Mouse (Mus musculus) layer of hippocampus, adult 9-11 months (tissue): ENCODE data around the gene Snrpf.
"Not testable (repeated sequence)": the region's sequence is repeated elsewhere in the genome, so short reads cannot be mapped to it uniquely, and the experiment has no call there.

ENCODE experiments used
- DNase-seq: peaks from one replicate; pipeline ENCODE4 v3.0.0; 2022

Snrpf gene

DNA sequence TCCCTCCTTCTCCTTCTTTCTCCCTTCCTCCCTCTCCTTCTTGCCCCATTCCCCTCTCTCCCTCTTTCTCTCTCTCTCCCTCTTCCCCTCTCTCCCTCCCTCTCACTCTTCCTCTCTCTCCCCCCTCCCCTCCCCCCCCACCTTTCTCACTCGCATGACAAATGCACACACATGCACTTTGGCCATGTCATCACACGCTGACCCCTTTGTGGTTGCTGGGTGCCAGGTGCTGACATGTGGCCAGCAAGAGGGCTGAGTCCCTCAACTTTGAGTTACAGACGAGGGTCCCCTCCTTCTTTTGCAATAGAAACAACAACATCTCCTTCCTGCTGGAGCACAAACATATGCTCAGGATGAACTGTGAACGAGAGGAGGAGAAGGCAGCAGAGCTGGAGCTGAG lies 14.5 kb downstream of the Snrpf start:
- DNase-seq: no peak

DNA sequence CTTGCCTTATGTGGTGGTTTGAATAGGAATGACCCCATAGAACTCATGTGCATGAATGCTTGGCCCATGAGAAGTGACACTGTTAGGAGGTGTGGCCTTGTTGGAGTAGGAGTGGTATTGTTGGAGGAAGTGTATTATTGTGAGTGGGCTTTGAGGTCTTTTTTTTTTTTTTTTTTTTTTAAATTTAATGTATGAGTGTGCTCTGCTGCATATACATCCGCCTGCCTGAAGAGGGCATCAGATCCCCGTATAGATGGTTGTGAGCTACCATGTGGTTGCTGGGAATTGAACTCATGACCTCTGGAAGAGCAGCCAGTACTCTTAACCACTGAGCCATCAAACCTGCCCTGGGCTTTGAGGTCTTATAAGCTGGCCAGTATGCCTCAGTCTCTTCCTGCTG lies 17.3 kb downstream of the Snrpf start:
- DNase-seq: no peak

DNA sequence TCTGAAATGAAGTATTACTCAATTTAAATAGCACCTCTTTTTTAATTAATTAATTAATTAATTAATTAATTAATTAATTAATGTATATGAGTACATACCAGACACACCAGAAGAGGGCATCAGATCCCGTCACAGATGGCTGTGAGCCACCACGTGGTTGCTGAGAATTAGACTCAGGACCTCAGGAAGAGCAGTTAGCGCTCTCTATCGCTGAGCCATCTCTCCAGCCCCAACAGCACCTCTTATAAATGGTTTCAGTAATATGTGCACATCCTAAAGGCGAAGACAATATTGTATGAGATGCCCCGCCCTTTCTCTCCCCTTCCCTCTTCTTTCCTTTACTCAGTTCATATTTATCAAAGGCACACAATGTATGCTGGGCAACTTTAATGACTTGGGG lies 20.8 kb downstream of the Snrpf start:
- no peak for DNase-seq

DNA sequence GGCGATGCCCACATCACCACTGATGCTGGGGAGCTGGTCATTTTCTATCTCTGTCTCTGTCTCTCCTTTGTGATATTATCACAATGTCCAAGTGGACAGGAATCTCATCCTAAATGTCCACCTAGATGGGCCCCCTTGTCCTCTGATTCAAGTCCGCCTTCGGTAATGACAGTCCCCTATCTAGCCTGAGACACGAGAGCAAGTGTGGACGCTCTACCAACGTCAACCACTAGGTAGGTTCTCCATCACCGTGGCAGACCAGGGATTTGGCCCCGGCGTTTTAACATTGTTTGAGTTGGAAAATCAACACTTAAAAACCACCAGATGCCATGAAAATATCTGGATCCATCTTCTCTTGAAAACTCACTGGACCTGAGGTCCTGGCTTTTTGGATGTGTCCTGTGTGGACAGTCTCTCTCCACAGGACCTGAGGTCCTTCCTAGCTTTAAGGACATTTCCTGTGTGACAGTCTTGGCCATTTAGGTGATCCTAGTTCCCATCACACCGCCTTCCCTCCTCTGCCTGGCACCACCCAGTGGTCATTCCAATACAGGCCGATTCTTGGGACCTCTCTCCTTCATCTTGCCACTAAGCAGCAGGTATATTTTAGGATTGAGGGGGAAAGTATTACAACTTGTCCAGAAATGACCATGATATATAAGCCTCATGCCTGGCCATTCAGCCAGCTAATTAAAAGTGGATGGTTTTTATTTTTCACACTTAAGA lies 21.5 kb downstream of the Snrpf start:
- no peak for DNase-seq

DNA sequence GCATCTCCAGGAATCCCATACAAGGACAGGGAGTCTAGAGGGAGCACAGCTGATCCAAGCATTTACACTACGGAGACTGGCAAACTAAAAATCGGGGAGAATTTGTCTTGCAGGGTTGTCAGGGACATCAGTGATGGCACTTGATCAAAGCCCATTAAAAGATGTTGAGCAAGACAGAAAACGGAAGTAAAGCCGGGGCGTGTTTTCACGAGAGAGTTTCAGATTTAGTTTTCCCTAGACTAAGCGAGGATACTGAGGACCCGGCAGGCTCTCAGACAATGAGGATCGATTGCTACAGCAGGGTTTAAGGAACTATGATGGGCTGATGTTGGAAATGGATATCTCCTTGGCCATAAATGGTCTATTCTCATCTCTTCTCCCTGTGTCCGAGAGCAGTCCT lies 22.4 kb downstream of the Snrpf start:
- DNase-seq: no peak

DNA sequence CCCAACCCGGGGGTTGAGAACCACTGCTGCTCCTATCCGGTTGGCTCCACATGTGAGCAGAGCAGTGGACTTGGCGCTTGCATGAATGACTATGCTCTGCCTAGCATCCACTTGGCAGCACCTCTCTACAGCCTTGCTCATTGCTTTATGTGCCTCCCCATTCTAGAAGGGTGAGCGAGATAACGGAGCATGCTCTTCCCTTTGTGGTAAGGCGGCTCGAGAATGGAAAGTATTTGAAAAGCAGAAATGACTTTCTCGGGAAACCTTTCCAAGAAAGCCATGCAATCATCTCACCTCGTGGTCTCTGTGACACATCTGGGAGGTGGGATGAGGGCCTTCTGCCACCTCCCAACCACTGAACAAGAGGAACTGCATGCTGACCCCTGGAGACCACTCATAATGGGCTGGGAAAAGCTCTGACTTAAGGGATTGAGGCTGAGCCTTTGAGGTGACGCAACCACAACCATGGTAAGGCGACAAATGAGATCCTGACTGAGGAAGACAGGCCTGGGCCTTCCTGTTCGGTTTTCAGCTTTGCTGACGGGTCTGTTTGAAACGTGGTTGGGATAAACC lies 24.9 kb downstream of the Snrpf start:
- DNase-seq: no peak

DNA sequence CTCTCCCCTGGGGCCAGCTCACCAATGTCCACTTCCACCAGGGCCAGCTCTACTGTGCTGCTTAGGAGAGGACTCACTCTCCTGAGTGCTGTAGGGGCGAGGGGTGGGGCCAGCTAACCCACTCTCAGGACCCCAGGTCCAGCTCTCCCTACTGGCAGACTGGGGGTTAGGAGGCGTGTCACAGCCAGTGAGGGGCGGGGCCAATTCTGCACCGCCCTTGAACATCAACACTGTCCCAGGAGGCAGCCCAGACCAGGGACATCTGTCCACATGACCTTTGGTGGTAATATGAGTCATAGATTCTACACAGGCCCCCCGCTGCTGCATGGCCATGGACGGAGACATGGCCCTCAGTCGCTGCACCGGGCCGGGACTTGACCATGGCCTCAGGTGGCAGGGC lies 29.7 kb downstream of the Snrpf start:
- no peak for DNase-seq

DNA sequence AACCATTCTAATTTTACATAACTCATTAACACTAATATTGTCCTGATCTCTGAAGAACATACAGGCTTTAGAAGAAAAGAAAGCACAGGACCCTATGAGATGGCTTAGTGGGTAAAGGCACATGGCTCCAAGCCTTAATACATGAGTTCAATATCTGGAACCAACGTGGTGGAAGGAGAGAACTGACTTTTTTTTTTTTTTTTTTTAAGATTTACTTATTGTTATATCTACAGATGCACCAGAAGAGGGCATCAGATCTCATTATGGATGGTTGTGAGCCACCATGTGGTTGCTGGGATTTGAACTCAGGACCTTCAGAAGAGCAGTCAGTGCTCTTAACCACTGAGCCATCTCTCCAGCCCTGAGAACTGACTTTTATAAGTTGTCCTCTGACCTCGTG lies 31.5 kb downstream of the Snrpf start:
- DNase-seq: not testable (repeated sequence)

DNA sequence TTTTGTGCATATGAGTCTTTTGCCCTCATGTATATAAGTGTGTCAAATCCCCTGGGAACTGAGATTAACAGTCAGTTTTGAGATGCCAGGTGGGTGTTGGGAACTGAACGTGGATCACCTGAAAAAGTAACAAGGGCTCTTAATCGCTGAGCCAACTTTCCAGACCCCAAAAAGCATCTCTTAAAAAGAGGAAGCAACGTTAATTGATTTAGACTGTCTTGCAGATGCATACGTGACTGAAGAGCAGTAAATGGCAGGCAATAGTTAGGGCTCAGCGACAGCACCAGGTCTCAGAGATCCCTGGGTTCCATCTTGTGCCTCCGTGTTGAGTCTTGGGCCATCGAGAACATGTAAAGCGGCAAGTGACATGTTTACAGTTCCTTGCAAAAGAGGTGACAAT lies 36.9 kb downstream of the Snrpf start:
- no peak for DNase-seq

DNA sequence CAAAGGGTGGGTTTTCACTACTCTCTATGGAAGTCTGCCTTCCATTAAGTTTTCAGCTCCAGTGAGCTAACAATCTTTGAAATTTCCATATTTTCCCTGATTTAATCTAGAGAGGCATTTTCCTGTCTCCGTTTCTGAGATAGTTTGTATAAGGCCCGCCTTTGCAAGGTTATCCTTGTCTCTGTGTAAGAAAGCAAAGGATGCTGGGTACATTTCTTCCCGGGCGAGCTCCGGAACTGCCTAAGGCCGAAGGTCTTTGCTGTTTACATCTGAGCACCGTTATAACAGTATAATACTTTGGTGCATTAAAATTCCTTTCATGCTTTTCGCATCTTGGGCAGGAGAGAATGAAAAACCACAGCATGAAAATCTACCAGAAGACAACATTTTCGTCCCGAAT lies 39.7 kb downstream of the Snrpf start:
- no peak for DNase-seq

DNA sequence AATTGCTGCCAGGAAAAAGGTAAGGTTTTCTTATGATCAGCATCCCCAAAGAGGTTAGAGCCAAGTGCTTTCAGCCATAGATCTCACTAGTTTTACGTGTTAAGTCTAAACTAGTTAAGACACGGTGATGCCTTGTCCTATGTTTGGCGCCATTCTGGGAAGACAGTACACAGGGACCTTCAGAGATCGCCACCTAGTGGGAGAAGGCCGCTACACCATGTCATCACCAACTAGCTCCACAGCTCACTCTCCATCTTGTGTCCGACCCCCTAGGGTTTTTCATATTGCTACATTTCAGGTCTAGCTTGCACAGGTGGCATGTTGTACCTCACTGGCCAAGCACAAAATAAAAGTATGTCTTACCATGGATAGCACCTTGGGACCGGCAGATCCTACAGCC lies 40.5 kb downstream of the Snrpf start:
- DNase-seq: peak; percentile 48

DNA sequence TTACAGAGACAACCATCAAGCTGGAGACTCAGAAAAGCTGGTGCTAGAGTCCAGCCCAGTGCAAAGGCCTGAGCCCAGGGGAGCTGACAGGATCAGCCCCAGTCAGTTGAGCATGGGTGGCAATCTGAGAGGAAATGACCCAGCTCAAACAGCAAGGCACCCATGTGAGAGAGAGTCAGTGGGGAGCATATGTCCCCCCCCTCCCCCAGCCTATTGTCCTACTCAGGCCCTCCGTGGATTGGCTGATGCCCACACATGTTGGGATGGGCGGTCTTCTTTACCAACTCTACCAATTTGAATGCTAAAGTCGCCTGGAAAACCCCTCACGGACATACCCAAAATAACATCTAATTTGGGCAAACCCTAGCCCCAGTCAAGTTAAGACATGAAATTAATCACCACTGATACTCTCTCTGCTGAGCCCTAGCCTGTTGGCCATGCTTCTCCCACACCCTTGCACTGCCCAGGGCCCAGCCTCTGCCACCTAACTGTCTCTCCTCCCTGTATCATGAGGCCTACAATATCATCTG lies 41.7 kb downstream of the Snrpf start:
- no peak for DNase-seq

DNA sequence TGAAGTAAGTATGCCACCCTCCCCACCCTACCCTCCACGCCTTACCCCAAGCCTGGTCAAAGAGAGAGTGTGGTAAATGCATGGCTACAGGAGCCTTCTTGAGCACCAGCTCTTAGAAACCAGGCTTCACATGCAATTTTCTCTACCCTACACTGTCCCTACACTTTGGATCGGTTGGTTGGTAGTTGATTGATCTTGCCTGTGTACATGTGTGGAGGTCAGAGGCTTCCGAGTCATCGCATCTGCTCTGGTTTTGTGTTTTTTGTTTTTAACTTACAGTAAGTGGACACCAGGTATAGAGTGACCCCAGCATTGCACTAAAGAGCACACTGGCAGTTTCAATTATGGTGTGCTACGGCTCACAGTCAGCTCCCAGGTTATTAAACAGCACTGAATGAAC lies 45.3 kb downstream of the Snrpf start:
- DNase-seq: no peak

DNA sequence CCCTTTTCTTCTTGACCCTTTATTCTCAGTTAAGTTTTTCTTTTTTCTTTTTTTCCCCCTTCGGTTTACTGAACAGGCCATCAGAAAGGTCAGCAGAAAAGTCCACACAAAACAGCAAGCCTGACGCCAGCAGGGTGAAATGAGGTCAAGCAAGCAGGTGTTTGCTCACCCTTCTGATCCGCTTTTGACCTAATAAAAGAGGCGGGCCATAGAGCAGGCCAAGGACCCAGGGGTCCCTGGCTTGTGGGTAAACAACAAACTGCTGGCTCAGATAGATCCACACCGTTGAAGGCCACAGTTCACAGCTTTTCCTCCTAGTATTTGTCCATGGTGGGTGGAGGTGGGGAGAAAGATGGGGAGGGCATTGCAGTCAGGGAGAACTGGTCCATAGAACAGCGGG lies 46.3 kb downstream of the Snrpf start:
- no peak for DNase-seq

DNA sequence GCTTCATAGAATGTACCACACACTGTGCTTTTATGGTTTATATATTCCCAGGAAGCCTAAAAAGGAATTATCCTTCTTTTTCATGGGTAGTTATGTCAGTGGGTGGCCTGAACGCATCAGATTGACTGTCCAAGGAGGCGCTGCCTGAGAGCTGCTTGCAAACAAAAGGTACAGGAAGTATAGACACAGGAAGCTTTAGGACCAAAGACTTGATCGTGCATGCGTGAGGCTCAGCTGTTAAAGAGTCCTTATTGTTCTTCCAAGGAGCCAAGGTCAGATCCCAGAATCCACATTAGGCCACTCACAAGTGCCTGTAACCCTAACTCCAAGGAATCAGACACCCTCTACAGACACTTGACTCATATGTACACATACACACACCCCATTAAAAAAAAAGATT lies 47.1 kb downstream of the Snrpf start:
- DNase-seq: no peak

DNA sequence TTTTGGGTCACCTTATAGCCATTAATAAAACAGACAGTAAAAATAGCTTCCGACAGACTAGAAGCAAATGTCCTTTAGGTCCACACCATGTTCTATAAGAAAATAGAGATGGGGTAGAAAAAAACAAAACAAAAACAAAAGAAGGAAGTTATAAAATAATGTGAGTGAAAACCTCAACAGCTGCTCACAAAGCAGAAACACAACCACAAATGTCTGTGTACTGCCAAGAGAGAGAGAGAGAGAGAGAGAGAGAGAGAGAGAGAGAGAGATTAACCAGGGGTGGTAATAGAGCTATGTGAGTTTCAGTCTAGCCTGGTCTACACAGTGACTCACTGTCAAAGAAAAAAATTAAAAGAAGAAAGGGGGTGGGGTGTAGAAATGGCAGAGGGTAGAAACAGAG lies 47.9 kb downstream of the Snrpf start:
- DNase-seq: no peak

DNA sequence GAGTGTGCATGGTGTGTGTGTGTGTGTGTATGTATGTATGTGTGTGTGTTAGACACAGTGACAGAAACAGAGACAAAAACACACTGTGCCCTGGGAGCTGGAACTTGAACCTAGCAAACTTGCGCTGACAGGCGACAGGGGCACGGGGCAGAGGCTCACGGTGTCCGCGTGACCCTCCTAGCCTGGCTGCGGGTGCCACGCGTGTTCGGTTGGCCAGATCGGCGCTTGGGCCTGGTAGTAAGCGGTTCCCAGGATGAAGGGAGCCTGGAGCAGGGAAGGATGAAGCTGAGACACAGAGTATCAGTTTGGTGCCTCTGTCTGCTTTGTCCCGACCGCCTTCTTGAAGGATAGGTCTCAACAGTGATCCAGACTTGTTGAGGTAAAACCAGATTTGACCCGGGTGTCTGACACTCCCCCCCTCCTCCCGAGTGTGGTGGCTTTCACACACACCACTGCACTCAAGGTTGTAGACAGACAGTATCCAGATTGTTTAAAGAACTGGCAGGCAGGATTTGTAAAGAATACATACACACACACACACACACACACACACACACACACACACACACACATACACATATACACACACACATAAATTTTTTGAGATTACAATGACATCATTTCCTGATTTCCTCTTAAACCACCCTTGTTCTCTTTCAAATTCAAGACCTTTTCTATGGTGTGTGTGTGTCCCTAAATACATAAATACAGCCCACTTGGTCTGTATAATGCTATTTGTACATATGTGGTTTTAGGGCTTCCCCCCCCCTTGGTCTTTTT lies 48.9 kb downstream of the Snrpf start, which contains the start of gene Ccdc38:
Gene Ccdc38, plus strand, starts transcription at position 202 of the 780 bp plus-strand sequence.
- DNase-seq: no peak

DNA sequence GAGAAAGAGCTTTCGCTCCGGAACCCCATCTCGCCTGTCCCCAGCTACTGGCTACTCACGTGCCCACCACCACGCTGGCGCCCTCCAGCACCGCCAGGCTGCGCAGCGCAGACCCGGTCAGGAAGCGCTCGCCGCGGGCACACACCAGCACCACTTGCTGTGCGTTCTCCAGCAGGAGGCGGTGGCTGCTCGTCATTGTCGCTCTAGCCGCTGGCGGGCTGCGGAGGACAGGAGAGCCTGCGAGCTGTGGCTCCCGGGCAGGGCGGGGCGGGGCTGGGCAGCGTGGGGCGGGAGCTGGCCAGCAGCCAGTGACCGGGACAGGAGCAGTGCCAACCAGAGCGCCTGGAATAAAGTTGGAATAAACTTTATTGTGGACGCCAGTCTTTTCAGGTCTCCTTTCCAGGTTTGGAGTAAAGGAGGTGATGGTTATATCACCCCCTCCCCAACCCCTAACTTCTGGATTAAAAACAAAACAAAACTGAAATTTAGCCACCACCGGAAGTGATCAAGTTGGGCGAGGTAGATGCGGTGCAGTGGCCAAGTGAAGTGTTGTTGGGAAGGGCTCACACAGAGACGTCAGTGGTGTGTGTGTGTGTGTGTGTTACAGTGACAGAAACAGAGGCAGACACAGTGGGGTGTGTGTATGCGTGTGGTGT lies 49.6 kb downstream of the Snrpf start, which contains the start of gene Amdhd1:
Gene Amdhd1, minus strand, starts transcription at position 259 of the 656 bp plus-strand sequence.
- peak; percentile 62 for DNase-seq

DNA sequence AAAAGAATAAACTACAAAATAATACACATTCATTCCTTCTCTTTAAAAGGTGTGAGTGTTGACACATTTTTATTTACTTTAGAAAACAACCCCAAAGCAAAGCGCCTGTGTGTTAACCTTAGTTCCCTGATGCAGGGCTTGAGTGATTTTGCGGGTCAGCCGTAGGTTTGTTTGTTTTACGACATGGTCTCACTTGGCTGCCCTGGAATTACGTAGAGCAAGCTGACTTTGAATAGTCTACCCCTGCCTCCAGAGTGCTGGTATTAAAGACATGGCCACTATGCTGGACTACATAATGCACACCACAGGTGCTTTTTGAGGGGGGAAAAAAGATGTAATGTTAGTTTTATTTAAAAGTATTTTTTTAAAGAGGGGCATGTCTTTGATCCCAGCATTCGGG lies 50.7 kb downstream of the Snrpf start:
- no peak for DNase-seq

DNA sequence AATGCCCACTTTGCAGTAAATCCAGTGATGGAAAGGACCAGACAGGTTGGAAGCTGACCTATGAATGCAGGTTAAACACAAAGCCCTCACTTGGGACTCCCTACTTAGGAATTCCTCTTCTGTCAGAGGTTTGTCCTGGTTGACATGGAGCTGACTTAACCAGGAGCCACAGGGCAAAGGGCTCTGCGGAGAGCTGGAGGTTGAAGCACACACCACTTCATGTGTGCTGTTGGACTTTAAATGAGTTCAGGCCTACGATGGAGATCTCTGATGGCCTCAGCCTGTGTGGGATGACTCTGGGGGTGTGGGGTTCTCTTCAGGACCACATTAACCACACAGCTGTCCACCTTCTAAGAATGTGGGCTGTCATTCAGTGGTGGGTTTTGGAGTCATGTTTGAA lies 51.2 kb downstream of the Snrpf start:
- no peak for DNase-seq
